Mouse (Mus musculus) lung, adult 2 months (tissue): Measurements from ENCODE around the gene 1810010H24Rik. TPM values are rescaled to one million over a fixed set of nuclear protein-coding genes. Genes with fewer than 3 reads are reported as not detected.

Experiments used
- DNase-seq: peaks from one replicate; pipeline ENCODE4 v3.0.0; 2022
- H3K4me1 ChIP-seq: fragments of 200-500 bp; 2 replicates; pipeline ENCODE4 v1.6.1; 2011; ENCODE audit warnings: low read length; ENCODE audit not compliant: control insufficient read depth, insufficient read depth
- H3K4me3 ChIP-seq: fragments of 200-500 bp; replicated peaks from 2 replicates; pipeline ENCODE3; 2011; ENCODE audit warnings: low read depth, mild to moderate bottlenecking, control low read depth, low read length; ENCODE audit errors: extremely low read depth
- CTCF ChIP-seq: fragments of 200-500 bp; IDR thresholded peaks from 2 replicates; pipeline ENCODE4 v1.5.1; 2011; ENCODE audit warnings: mild to moderate bottlenecking, low read length, control low read depth; ENCODE audit not compliant: insufficient read depth
- POLR2A ChIP-seq: fragments of 200-500 bp; IDR thresholded peaks from 2 replicates; pipeline ENCODE4 v1.6.1; 2011; ENCODE audit warnings: low read depth, mild to moderate bottlenecking, control low read depth, low read length, borderline replicate concordance; ENCODE audit errors: extremely low read depth
- WGBS: fragments of 180-500 bp; shearing (Covaris S2); methylation state at CpG from one replicate; pipeline ENCODE4 v1.1.7; 2018; 5-methylcytosine and 5-hydroxymethylcytosine counted together
- polyA plus RNA-seq: library from polyadenylated mRNA; depleted of rRNA; stranded (reverse); fragments of >200 nt; gene quantifications from 2 replicates; pipeline ENCODE4 v1.2.3, GENCODE M21; 2012

Gene 1810010H24Rik
- polyA plus RNA-seq, 1 experiment = 39.7 TPM

GRCm38 (mm10) chr11:106997976-106998375 is 27.5 kb upstream of the 1810010H24Rik start:
- Histone ChIP-seq H3K4me3 (peak overlapping the region; percentile 40), H3K4me1 (peaks cover 8% of the 10 kb centered on the region; the same call in 1 of the 2 replicates)
- DNase-seq = no peak
- WGBS = 21% methylated on average over 5 of the region's 5 CpGs
- TF ChIP-seq CTCF (no peak), POLR2A (no peak)

GRCm38 (mm10) chr11:106998651-106999150 is 26.8 kb upstream of the 1810010H24Rik start:
- no peak for DNase-seq
- peaks cover 8% of the 10 kb centered on the region; the same call in 1 of the 2 replicates for H3K4me1 ChIP-seq
- under 1% methylated on average over 26 of the region's 26 CpGs for WGBS
- H3K4me3 ChIP-seq = peak overlapping the region; percentile 80
- TF ChIP-seq POLR2A = no peak
- TF ChIP-seq CTCF = no peak

GRCm38 (mm10) chr11:106999151-106999948 is 26.1 kb upstream of the 1810010H24Rik start, which contains the start of gene Kpna2:
TSS of gene Kpna2 (minus strand) at chr11:106999541.
- under 1% methylated on average over 62 of the region's 62 CpGs for WGBS
- TF ChIP-seq CTCF (no peak), POLR2A (peak; percentile 98)
- peak within 1 kb of the TSS; percentile 80 for H3K4me3 ChIP-seq
- peak; percentile 87 for DNase-seq
- peaks cover 8% of the 10 kb centered on the region; the same call in 1 of the 2 replicates for H3K4me1 ChIP-seq

GRCm38 (mm10) chr11:106999949-107000513 is 25.4 kb upstream of the 1810010H24Rik start:
- Histone ChIP-seq H3K4me1 (peaks cover 5% of the 10 kb centered on the region; the same call in 1 of the 2 replicates), H3K4me3 (no peak overlapping the region)
- 78% methylated on average over 9 of the region's 9 CpGs for WGBS
- DNase-seq = no peak
- TF ChIP-seq POLR2A (no peak), CTCF (no peak)

GRCm38 (mm10) chr11:107001760-107002675 is 23.5 kb upstream of the 1810010H24Rik start:
- no peak for DNase-seq
- H3K4me1 ChIP-seq = peaks cover 5% of the 10 kb centered on the region; the same call in 1 of the 2 replicates
- no peak for TF ChIP-seq POLR2A
- no peak for TF ChIP-seq CTCF
- H3K4me3 ChIP-seq = no peak overlapping the region
- 50% methylated on average over 8 of the region's 8 CpGs for WGBS

GRCm38 (mm10) chr11:107005538-107005937 is 19.9 kb upstream of the 1810010H24Rik start:
- no peaks in the 10 kb centered on the region for H3K4me1 ChIP-seq
- 71% methylated on average over 1 of the region's 1 CpGs for WGBS
- no peak for TF ChIP-seq CTCF
- no peak for TF ChIP-seq POLR2A
- H3K4me3 ChIP-seq = no peak overlapping the region
- no peak for DNase-seq

GRCm38 (mm10) chr11:107010447-107010846 is 15.0 kb upstream of the 1810010H24Rik start:
- H3K4me1 ChIP-seq = peaks cover 8% of the 10 kb centered on the region
- WGBS = 78% methylated on average over 3 of the region's 3 CpGs
- no peak overlapping the region for H3K4me3 ChIP-seq
- no peak for DNase-seq
- TF ChIP-seq CTCF (no peak), POLR2A (no peak)

GRCm38 (mm10) chr11:107011171-107011570 is 14.3 kb upstream of the 1810010H24Rik start:
- no peak for DNase-seq
- WGBS = 79% methylated on average over 7 of the region's 7 CpGs
- Histone ChIP-seq H3K4me1 (peaks cover 8% of the 10 kb centered on the region), H3K4me3 (no peak overlapping the region)
- TF ChIP-seq CTCF = no peak
- no peak for TF ChIP-seq POLR2A

- 20% methylated on average over 18 of the region's 18 CpGs for WGBS
- peak overlapping the region; percentile 81 for H3K4me3 ChIP-seq
- H3K4me1 ChIP-seq = peaks cover 8% of the 10 kb centered on the region
- no peak for DNase-seq
- no peak for TF ChIP-seq CTCF
- TF ChIP-seq POLR2A = peak; percentile 34; the same call in 1 of the 2 replicates
Observed at GRCm38 (mm10) chr11:107011669-107012323, 13.7 kb upstream of the 1810010H24Rik start.
